Mouse (Mus musculus): Measurements from ENCODE around the gene Wdtc1. TPM values are rescaled to one million over a fixed set of nuclear protein-coding genes. Genes with fewer than 3 reads are reported as not detected.

Wdtc1 gene
- total and polyA plus RNA-seq, 3 experiments = 13.2 to 35.3 TPM; not detected in 1

GRCm38 (mm10) chr4:133277104-133278026, 75.9 kb downstream of the Wdtc1 start, which contains the start of gene Tmem222 (continued):
- no peak for TF ChIP-seq UBTF (IDR thresholded peaks at IDR 0.05; ENCODE audit: borderline replicate concordance, insufficient read depth, low read depth, low read length)
- TF ChIP-seq MXI1 (IDR thresholded peaks at IDR 0.05; ENCODE audit: low read depth, low read length) = no peak; the same call in none of the 2 replicates
- TF ChIP-seq POLR2AphosphoS5 (IDR thresholded peaks at IDR 0.05; ENCODE audit: borderline replicate concordance, low read depth, low read length) = peak; percentile 49; the same call in 1 of the 2 replicates
- peak; percentile 49; the same call in 1 of the 2 replicates for TF ChIP-seq BHLHE40 (IDR thresholded peaks at IDR 0.05; ENCODE audit: borderline replicate concordance, low read depth, low read length)
- no peak for TF ChIP-seq CTCF (IDR thresholded peaks at IDR 0.05 in 2 of 3, conservative IDR thresholded peaks at IDR 0.05 in 1 of 3; ENCODE audit: control insufficient read depth in 1 of 3, insufficient read depth in 1 of 3, low read depth in 2 of 3, low read length in 3 of 3, poor library complexity in 1 of 3, severe bottlenecking in 1 of 3)
- TF ChIP-seq ELF1 (IDR thresholded peaks at IDR 0.05; ENCODE audit: low read depth, low read length) = peak; percentile 91
- TF ChIP-seq MAX (IDR thresholded peaks at IDR 0.05; ENCODE audit: low read length) = peak; percentile 40
- peak in 1 of 2 experiments; percentile 53; a peak in 1 of 4 replicates for TF ChIP-seq EP300 (IDR thresholded peaks at IDR 0.05; ENCODE audit: low read depth in 1 of 2, low read length in 2 of 2)
- peak; percentile 60 to 90 for TF ChIP-seq POLR2A (IDR thresholded peaks at IDR 0.05; ENCODE audit: control insufficient read depth in 1 of 2, insufficient read depth in 1 of 2, low read depth in 1 of 2, low read length in 2 of 2, poor library complexity in 1 of 2)
- TF ChIP-seq JUND (IDR thresholded peaks at IDR 0.05; ENCODE audit: low read depth, low read length) = no peak
- no peak for TF ChIP-seq RAD21 (IDR thresholded peaks at IDR 0.05; ENCODE audit: low read depth, low read length)
- TF ChIP-seq HCFC1 (IDR thresholded peaks at IDR 0.05; ENCODE audit: low read depth, low read length) = peak; percentile 97
- TF ChIP-seq MYB (IDR thresholded peaks at IDR 0.05; ENCODE audit: low read depth, low read length) = no peak
- no peak for TF ChIP-seq ZC3H11A (IDR thresholded peaks at IDR 0.05; ENCODE audit: low read depth, low read length)
- no peak for TF ChIP-seq ZNF384 (IDR thresholded peaks at IDR 0.05; ENCODE audit: low read depth, low read length)

GRCm38 (mm10) chr4:133270929-133271328, 82.4 kb downstream of the Wdtc1 start:
- no peak for DNase-seq (ENCODE audit: low read depth, low spot score)
- Histone ChIP-seq H3K27ac (ENCODE audit: control insufficient read depth, low read depth, low read length) (no peak overlapping the region), H3K4me1 (ENCODE audit: control insufficient read depth in 1 of 2, insufficient read depth in 2 of 2, low read length in 2 of 2) (no peaks in the 10 kb centered on the region), H3K27me3 (ENCODE audit: control insufficient read depth in 1 of 2, insufficient read depth in 2 of 2, low read length in 2 of 2) (no peaks in the 10 kb centered on the region), H3K9ac (ENCODE audit: control insufficient read depth, low read depth, low read length, poor library complexity, severe bottlenecking) (no peak overlapping the region), H3K4me3 (ENCODE audit: control insufficient read depth in 1 of 2, insufficient read depth in 1 of 2, low read depth in 2 of 2, low read length in 2 of 2) (no peak overlapping the region), H3K36me3 (ENCODE audit: control insufficient read depth in 1 of 2, insufficient read depth in 2 of 2, low read length in 2 of 2) (peaks cover 0 to 2% of the 10 kb centered on the region in 2 experiments; a peak in 2 of 4 replicates), H3K9me3 (replicated peaks; ENCODE audit: insufficient read depth, low read length) (no peaks in the 10 kb centered on the region), H3K79me2 (ENCODE audit: control insufficient read depth, insufficient read depth, low read length, poor library complexity) (peaks cover 19% of the 10 kb centered on the region)
- TF ChIP-seq NELFE (IDR thresholded peaks at IDR 0.05; ENCODE audit: low read depth, low read length) = no peak

- Histone ChIP-seq H3K27ac (ENCODE audit: control insufficient read depth, low read depth, low read length) (no peak overlapping the region), H3K79me2 (ENCODE audit: control insufficient read depth, insufficient read depth, low read length, poor library complexity) (peaks cover 9% of the 10 kb centered on the region), H3K36me3 (ENCODE audit: control insufficient read depth in 1 of 2, insufficient read depth in 2 of 2, low read length in 2 of 2) (no peaks in the 10 kb centered on the region; a peak in 2 of 4 replicates), H3K4me3 (ENCODE audit: control insufficient read depth in 1 of 2, insufficient read depth in 1 of 2, low read depth in 2 of 2, low read length in 2 of 2) (no peak overlapping the region), H3K9ac (ENCODE audit: control insufficient read depth, low read depth, low read length, poor library complexity, severe bottlenecking) (no peak overlapping the region), H3K9me3 (replicated peaks; ENCODE audit: insufficient read depth, low read length) (no peaks in the 10 kb centered on the region), H3K27me3 (ENCODE audit: control insufficient read depth in 1 of 2, insufficient read depth in 2 of 2, low read length in 2 of 2) (no peaks in the 10 kb centered on the region), H3K4me1 (ENCODE audit: control insufficient read depth in 1 of 2, insufficient read depth in 2 of 2, low read length in 2 of 2) (no peaks in the 10 kb centered on the region)
- no peak for DNase-seq (ENCODE audit: low read depth, low spot score)
- TF ChIP-seq CHD1 (IDR thresholded peaks at IDR 0.05; ENCODE audit: low read depth, low read length) (no peak), USF2 (IDR thresholded peaks at IDR 0.05; ENCODE audit: borderline replicate concordance in 1 of 2, insufficient read depth in 1 of 2, low read depth in 1 of 2, low read length in 2 of 2) (no peak), BHLHE40 (IDR thresholded peaks at IDR 0.05; ENCODE audit: borderline replicate concordance, low read depth, low read length) (no peak), HCFC1 (IDR thresholded peaks at IDR 0.05; ENCODE audit: low read depth, low read length) (no peak), TAL1 (IDR thresholded peaks at IDR 0.05; ENCODE audit: low read length) (no peak), TCF12 (IDR thresholded peaks at IDR 0.05; ENCODE audit: low read depth, low read length) (no peak), MYC (IDR thresholded peaks at IDR 0.05; ENCODE audit: low read depth, low read length) (no peak), NELFE (IDR thresholded peaks at IDR 0.05; ENCODE audit: low read depth, low read length) (no peak), MAX (IDR thresholded peaks at IDR 0.05; ENCODE audit: low read length) (no peak), MAZ (IDR thresholded peaks at IDR 0.05; ENCODE audit: low read depth, low read length) (no peak), ZMIZ1 (IDR thresholded peaks at IDR 0.05; ENCODE audit: low read depth, low read length) (no peak), SIN3A (IDR thresholded peaks at IDR 0.05; ENCODE audit: low read length) (no peak), ETS1 (IDR thresholded peaks at IDR 0.05; ENCODE audit: low read depth, low read length) (no peak), ZNF384 (IDR thresholded peaks at IDR 0.05; ENCODE audit: low read depth, low read length) (no peak)
Measured at GRCm38 (mm10) chr4:133269596-133269995, 83.7 kb downstream of the Wdtc1 start.

Measured in MEL (cell line).